Mouse (Mus musculus): ENCODE data around the gene Dusp22.

Gene Dusp22

GRCm38 (mm10) chr13:30752581-30753187 is 92.9 kb downstream of the Dusp22 start:
- DNase-seq = no peak

DNA sequence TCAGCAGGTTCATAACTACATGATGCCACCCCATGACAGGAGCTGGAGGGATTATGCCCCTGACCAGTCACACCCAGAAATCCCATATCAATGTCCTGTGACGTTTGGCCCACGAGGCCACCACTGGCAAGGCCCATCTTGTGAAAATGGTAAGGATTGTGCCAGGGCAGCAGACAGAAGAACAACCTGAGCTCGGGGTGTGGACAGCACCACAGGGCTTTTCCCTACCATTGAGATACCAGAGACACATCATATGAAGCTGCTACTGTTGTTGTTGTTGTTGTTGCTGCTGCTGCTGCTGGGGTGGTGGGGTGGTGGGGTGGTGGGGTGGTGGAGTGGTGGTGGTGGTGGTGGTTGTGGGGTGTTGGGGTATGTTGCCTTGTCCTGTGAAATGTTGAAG is 93.6 kb downstream of the Dusp22 start:
- DNase-seq = no peak

GRCm38 (mm10) chr13:30754066-30754465 is 94.3 kb downstream of the Dusp22 start:
- no peak for DNase-seq

DNA sequence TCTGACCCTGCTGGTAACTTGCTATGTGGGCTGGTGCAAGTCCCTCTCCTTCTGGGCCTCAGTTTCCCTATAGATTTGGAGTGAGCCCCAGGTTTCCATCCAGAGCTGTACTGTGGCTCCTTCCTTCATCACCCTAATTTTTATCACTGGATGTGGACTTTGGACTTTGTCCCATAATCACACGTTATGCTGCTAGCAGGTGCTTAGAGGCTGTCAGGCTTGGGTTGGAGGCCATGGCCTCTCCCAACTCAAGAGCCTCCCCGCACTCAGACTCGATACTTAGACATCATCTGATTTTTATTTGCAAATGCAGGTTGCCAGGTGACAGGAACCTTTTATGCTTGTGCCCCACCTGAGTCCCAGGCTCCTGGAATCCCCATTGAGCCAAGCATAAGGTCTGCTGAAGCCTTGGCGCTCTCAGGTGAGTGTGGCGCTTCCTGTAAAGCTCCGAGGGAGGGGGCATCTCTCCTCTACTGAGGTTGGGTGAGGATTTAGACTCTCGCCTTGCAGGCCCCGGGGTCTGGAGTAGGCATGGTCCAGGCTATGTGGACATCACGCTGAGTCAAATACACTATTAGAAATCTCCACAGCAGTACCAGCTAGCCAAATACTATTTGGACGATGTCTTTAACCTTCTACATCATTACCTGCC is 95.2 kb downstream of the Dusp22 start:
- no peak for DNase-seq

GRCm38 (mm10) chr13:30755577-30755976 is 95.8 kb downstream of the Dusp22 start:
- no peak for DNase-seq

- no peak for DNase-seq
Measured at GRCm38 (mm10) chr13:30755998-30756639, 96.3 kb downstream of the Dusp22 start.

- no peak for DNase-seq
Measured at GRCm38 (mm10) chr13:30757264-30757900, 97.6 kb downstream of the Dusp22 start.

GRCm38 (mm10) chr13:30758789-30759381 is 99.1 kb downstream of the Dusp22 start:
- DNase-seq = no peak

GRCm38 (mm10) chr13:30760374-30761090 is 100.7 kb downstream of the Dusp22 start:
- no peak for DNase-seq
